43 mouse cellular contexts compared by ENCODE assay signal in genomic region chr1:120510311-120510710, GRCm38 (mm10). TPM values are rescaled to one million over a fixed set of nuclear protein-coding genes. Genes with fewer than 3 reads are reported as not detected.
"Had no signal": no experiment of that assay in that cellular context is flagged by ENCODE, and none has a peak within 500 bp of the region (broad histone marks: within the 10 kb centered on the region; RNA-seq: fewer than 3 reads in every experiment).

No protein-coding gene starts in this region.

- H3K27me3 ChIP-seq: heart, embryonic 13.5 days; heart, embryonic 15.5 days; hindbrain, embryonic 12.5 days; hindbrain, embryonic 13.5 days; hindbrain, embryonic 15.5 days; intestine, embryonic 15.5 days; kidney, embryonic 15.5 days had no signal

- H3K36me3 ChIP-seq: heart, embryonic 13.5 days; heart, embryonic 15.5 days; hindbrain, embryonic 10.5 days; hindbrain, embryonic 12.5 days; hindbrain, embryonic 13.5 days; hindbrain, embryonic 15.5 days; intestine, embryonic 15.5 days; kidney, embryonic 15.5 days had no signal

- ATAC-seq: hindbrain, embryonic 16.5 days; hindbrain, postnatal 0 days; inflammation-experienced regulatory T-cells, adult 6 months; intestine, embryonic 15.5 days; intestine, embryonic 16.5 days; intestine, postnatal 0 days had no signal

- H3K4me3 ChIP-seq: heart, embryonic 13.5 days; heart, embryonic 15.5 days; hindbrain, embryonic 10.5 days; hindbrain, embryonic 12.5 days; hindbrain, embryonic 13.5 days; hindbrain, embryonic 15.5 days; intestine, embryonic 15.5 days; kidney, embryonic 15.5 days; layer of hippocampus, adult 2 months; left cerebral cortex, adult 2 months had no signal

- DNase-seq: heart, postnatal 10 days; heart, postnatal 14 days; heart, postnatal 36 days; heart, postnatal 4 days; kidney, adult 11 months; kidney, adult 18-20 months; kidney, adult 2 months; kidney, adult 8-10 months; kidney, adult 9 months; kidney, postnatal 10 days; kidney, postnatal 14 days; kidney, postnatal 25 days; kidney, postnatal 36 days; kidney, postnatal 4 days; layer of hippocampus, adult 9-11 months; layer of hippocampus, postnatal 36 days had no signal

- H3K9me3 ChIP-seq: heart, embryonic 13.5 days; heart, embryonic 15.5 days; hindbrain, embryonic 10.5 days; hindbrain, embryonic 12.5 days; hindbrain, embryonic 13.5 days; hindbrain, embryonic 15.5 days; intestine, embryonic 15.5 days; kidney, embryonic 15.5 days had no signal

- H3K4me2 ChIP-seq: heart, embryonic 13.5 days; heart, embryonic 15.5 days; hindbrain, embryonic 12.5 days; hindbrain, embryonic 13.5 days; hindbrain, embryonic 14.5 days; hindbrain, embryonic 15.5 days; intestine, embryonic 15.5 days; kidney, embryonic 15.5 days had no signal

- H3K9ac ChIP-seq: heart, embryonic 13.5 days; heart, embryonic 15.5 days; hindbrain, embryonic 12.5 days; hindbrain, embryonic 13.5 days; hindbrain, embryonic 14.5 days; hindbrain, embryonic 15.5 days; intestine, embryonic 15.5 days; kidney, embryonic 15.5 days had no signal

- H3K4me1 ChIP-seq: heart, embryonic 13.5 days; heart, embryonic 15.5 days; hindbrain, embryonic 10.5 days; hindbrain, embryonic 12.5 days; hindbrain, embryonic 13.5 days; hindbrain, embryonic 15.5 days; intestine, embryonic 15.5 days; kidney, embryonic 15.5 days had no signal

- H3K27ac ChIP-seq: heart, embryonic 13.5 days; heart, embryonic 15.5 days; hindbrain, embryonic 10.5 days; hindbrain, embryonic 12.5 days; hindbrain, embryonic 13.5 days; hindbrain, embryonic 14.5 days; hindbrain, embryonic 15.5 days; hindbrain, postnatal 0 days; intestine, embryonic 15.5 days; kidney, embryonic 15.5 days; kidney, postnatal 0 days; layer of hippocampus, adult 2 months; left cerebral cortex, adult 2 months had no signal

RNA-seq across cellular contexts. Expression of gene Marco, which starts 5.5 kb away (rescaled TPM):
- total RNA-seq: heart, postnatal 10 days; hematopoietic stem cell, adult 5-6 weeks; hindbrain, postnatal 0 days; layer of hippocampus, adult 18-20 months; layer of hippocampus, adult 2 months; layer of hippocampus, adult 8-10 months; layer of hippocampus, postnatal 10 days; layer of hippocampus, postnatal 14 days; layer of hippocampus, postnatal 25 days; layer of hippocampus, postnatal 36 days; left cerebral cortex, adult 18-20 months; left cerebral cortex, adult 2 months; left cerebral cortex, adult 8-10 months had no signal
- polyA plus RNA-seq: heart, embryonic 14.5 days; hindbrain, embryonic 10.5 days; hindbrain, embryonic 12.5 days; intestine, embryonic 14.5 days; kidney, postnatal 0 days had no signal
